Mouse (Mus musculus): ENCODE measurements at regions not wholly inside any gene's neighbourhood (a gene's known extent, or its start where the extent isn't known, plus 50 kb on each side); places are given as distances from the start of the nearest gene placed in this dataset.

- no peak overlapping the region for H3K4me2 ChIP-seq
- no peaks in the 10 kb centered on the region for H3K9me3 ChIP-seq
- no peaks in the 10 kb centered on the region for H3K36me3 ChIP-seq (replicated peaks)
- H3K4me1 ChIP-seq: no peaks in the 10 kb centered on the region
- ATAC-seq (replicated peaks): no peak
- no peaks in the 10 kb centered on the region for H3K27me3 ChIP-seq (replicated peaks)
- H3K4me3 ChIP-seq: no peak overlapping the region
- no peak overlapping the region for H3K9ac ChIP-seq
- H3K27ac ChIP-seq: no peak overlapping the region
Measured at GRCm38 (mm10) chr10:3663296-3663695, 76.9 kb upstream of the Plekhg1 start.

GRCm38 (mm10) chr10:3684481-3684880, 55.7 kb upstream of the Plekhg1 start:
- WGBS: 77% methylated on average over 2 of the region's 2 CpGs
- no peak overlapping the region for H3K4me3 ChIP-seq
- H3K36me3 ChIP-seq (replicated peaks): no peaks in the 10 kb centered on the region
- H3K27ac ChIP-seq: no peak overlapping the region
- no peak overlapping the region for H3K4me2 ChIP-seq
- H3K9ac ChIP-seq: no peak overlapping the region
- no peaks in the 10 kb centered on the region for H3K4me1 ChIP-seq
- no peaks in the 10 kb centered on the region for H3K27me3 ChIP-seq (replicated peaks)
- no peaks in the 10 kb centered on the region for H3K9me3 ChIP-seq
- no peak for ATAC-seq (replicated peaks)
